Mouse (Mus musculus) 3T3-L1 (cell line): Measurements from ENCODE around the gene Jak2.

ENCODE experiments used
- DNase-seq: peaks from one replicate; pipeline ENCODE4 v3.0.0-alpha.2; 2015; ENCODE audit warnings: low read depth, low spot score

Gene Jak2

DNA sequence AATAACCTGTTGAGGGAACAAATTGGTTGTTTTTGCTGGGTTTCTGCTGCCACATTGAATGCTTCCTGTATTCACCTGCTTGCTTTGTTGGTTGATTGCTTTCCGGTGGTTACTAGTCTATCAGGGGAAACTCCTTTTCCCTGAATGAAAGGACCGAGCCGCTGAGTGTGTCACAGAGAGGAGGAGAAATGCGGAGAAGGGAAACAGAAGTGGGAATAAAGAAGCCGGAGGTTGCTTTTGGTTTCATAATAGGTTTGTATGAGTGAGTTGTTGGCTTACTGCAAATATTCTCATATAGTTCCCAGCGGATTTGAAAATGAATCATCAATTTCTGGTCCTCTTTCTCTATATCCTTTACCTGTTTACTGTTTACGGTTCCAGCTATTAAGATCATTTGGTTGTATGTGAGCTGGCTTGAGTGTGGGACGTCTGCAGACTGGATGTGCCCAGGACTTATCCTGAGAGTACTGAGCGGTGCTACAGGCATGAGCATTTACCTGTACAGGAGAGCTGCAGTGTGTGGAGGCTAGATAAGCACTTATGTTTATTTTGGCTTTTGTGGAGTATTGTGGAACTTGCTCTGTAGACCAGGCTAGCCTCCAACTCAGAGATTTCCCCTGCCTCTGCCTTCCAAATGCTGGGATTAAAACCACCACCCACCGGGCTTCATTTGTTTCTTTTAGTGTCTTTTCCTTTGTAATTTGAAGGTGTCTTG lies 1.4 kb downstream of the Jak2 start:
- DNase-seq: no peak

- DNase-seq: peak; percentile 96
Measured at GRCm38 (mm10) chr19:29253728-29254127, 2.1 kb downstream of the Jak2 start.

- DNase-seq: no peak
Measured at GRCm38 (mm10) chr19:29254671-29255070, 3.0 kb downstream of the Jak2 start.

GRCm38 (mm10) chr19:29255327-29256027 lies 3.8 kb downstream of the Jak2 start:
- DNase-seq: no peak

DNA sequence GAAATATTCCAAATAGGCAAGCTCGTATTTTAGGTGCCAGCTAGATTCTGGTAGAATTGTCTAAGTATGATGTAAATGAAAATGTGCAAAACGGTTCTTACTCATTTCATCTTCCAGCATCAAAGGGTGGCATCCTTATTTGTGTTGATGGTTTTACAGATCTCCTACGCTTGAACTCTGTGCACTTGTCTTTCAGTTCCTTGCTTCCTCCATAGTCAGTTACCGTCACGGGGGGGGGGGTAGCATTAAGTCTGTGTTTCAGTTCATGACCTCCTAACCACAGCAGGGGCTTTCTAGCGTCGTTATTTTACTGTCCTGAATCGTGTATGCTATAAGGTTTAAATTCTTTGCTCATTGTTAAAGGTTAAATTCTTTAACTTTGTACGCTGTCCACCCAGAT lies 10.0 kb downstream of the Jak2 start:
- DNase-seq: no peak

GRCm38 (mm10) chr19:29263492-29263891 lies 11.9 kb downstream of the Jak2 start:
- no peak for DNase-seq

GRCm38 (mm10) chr19:29265538-29265937 lies 13.9 kb downstream of the Jak2 start:
- DNase-seq: no peak

- DNase-seq: peak; percentile 56
Measured at GRCm38 (mm10) chr19:29267075-29267868, 15.6 kb downstream of the Jak2 start.

DNA sequence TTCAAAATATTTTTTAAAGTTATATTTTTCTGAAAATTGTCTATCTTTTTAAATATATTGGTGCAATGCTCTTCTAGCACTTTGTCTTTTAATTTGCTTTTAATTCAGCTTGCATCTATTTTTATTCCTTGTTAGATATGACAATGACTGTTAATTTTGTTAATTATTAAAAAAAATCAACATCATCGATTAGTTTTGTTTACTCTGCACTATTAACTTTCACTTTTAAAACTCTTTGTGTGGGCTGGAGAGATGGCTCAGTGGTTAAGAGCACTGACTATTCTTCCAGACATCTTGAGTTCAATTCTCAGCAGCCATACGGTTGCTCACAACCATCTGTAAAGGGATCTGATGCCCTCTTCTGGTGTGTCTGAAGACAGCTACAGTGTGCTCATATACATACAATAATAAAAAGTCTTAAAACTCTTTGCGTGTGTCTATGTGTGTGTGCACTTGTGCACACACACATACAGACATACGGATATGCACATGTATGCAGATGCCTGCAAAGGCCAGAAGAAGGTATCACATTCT lies 17.2 kb downstream of the Jak2 start:
- DNase-seq: no peak

DNA sequence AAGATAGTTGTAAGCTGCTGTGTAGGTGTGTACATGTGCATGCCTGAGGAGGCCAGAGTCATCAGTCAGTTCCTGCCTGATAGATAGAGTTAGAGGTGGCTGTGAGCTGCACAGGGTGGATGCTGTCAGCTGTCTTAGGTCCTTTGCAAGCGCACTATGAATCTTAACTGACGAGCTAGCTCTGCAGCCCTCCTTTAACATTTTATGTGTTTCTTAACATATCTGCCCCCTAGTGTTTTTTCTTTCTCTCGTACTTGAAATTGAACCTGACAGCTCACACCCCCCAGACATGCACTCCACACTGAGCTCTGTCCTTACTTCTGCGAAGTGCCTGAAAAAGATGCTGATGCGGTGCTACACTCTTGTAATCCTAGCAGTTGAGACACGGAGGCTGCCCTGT lies 18.6 kb downstream of the Jak2 start:
- DNase-seq: peak; percentile 22

DNA sequence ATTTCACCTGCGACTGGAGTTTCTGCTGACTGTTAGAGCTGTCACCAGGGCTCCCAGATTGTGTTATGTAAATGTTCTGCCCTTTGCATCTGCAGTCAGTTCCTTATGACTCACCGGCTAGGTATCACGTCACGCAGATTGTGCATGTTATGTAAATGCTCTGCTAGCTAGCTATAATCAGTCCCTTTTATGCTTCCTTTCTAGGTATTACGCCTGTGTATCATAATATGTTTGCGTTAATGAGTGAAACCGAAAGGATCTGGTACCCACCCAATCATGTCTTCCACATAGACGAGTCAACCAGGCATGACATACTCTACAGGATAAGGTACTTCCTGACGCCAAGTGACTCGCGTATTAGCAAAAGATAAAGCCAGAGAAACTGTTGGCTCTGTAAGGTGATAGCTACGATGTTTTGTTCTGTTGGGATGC lies 19.5 kb downstream of the Jak2 start:
- peak; percentile 69 for DNase-seq

GRCm38 (mm10) chr19:29272011-29272809 lies 20.6 kb downstream of the Jak2 start:
- DNase-seq: no peak

DNA sequence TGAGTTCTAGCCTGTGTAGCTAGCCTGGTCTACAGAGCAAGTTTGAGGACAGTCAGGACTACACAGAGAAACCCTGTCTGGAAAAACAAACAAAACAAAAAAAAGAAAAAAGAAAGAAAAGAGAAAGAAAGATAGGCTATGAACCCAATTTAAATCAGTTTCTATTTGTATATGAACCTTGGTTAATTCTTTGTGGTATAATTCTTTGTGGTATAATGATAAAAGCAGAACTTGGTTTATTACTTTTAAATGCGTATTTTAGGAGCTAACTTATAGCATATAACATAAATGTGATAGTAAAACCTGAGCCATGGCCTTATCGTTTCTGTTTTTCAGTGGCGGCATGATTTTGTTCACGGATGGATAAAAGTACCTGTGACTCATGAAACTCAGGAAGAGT lies 24.8 kb downstream of the Jak2 start:
- no peak for DNase-seq

- no peak for DNase-seq
Measured at GRCm38 (mm10) chr19:29278944-29279587, 27.4 kb downstream of the Jak2 start.

DNA sequence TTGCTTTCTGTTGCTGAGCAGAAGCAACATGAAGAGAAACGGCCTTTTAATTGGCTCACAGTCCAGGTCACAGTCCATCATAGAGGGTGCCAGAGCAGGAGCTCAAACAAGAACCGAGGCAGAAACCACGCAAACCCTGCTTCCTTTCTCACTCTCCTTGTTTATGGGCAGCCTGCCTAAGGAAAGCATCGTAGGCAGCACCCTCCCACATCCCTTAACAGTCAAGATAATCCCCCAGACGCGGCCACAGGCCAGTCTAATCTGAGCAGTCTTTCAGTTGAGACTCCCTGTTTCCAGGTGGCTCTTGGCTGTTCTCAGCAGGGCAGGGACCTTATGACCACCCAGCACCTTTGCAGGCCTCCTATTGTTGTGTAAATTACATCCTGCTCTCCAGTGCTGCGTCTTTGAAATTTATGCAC lies 33.8 kb downstream of the Jak2 start:
- DNase-seq: no peak

DNA sequence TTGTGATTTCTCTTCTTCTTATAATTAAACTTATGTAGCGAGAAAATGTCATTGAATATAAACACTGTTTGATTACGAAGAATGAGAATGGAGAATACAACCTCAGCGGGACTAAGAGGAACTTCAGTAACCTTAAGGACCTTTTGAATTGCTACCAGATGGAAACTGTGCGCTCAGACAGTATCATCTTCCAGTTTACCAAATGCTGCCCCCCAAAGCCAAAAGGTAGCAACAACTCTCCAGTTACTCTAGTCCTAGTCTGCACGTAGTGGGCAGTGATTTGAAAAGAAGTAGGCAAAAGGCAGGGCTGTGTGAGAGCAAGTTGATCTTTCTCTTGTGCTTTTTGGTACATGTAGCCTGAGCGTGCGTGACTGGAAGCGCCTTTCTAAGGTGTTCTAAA lies 36.2 kb downstream of the Jak2 start:
- no peak for DNase-seq

- DNase-seq: no peak
Measured at GRCm38 (mm10) chr19:29291532-29291931, 39.9 kb downstream of the Jak2 start.

DNA sequence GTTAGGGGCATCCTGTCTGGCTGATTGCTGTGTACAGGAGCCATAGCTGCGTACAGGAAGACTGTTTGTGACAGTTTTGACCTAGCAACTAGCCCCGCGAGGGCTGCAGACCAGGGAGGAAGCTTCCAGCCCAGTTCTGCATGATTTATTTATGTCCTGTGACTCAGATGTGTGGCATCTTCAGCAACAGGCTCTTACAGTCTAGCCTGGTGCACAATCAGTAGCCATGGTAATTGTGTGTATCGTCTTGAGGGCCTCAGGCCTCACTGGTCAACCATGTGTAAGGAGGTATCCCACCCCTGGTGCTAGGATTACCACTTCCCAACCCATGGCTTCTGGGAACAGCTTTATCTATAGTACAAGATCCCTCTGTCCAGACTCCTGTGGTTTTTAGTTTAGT lies 40.9 kb downstream of the Jak2 start:
- peak; percentile 83 for DNase-seq

DNA sequence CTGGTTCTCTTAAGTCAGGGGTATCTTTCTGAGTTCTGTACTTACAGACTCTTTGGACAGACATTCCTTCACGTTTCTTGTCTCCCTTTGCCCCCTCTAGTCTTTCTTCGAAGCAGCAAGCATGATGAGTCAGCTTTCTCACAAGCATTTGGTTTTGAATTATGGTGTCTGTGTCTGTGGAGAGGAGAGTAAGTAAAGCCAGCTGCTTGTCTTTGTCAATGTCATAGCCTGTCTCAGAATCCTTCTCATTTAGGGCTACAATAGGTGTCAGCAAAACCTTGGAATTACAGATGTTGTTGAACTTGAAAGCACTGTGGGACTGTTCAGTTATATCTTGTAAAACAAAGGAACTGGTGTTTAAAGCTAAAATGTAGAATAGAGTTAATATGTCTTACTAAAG lies 43.1 kb downstream of the Jak2 start:
- DNase-seq: peak; percentile 44

GRCm38 (mm10) chr19:29296166-29296565 lies 44.5 kb downstream of the Jak2 start:
- DNase-seq: no peak

- DNase-seq: no peak
Measured at GRCm38 (mm10) chr19:29297366-29297765, 45.7 kb downstream of the Jak2 start.
